Mouse (Mus musculus): ENCODE results near the gene Ddi2.

GRCm38 (mm10) chr4:141671389-141671788, 51.8 kb downstream of the Ddi2 start:
- TF ChIP-seq CTCF (IDR thresholded peaks at IDR 0.05; ENCODE audit: low read depth), result no peak
- no peak for TF ChIP-seq EP300 (IDR thresholded peaks at IDR 0.05; ENCODE audit: low read depth)
